Mouse (Mus musculus): Measurements from ENCODE around the gene Dip2b. TPM values are rescaled to one million over a fixed set of nuclear protein-coding genes. Genes with fewer than 3 reads are reported as not detected.
A peak's percentile ranks its signal among the peaks of the same experiment; 100 is the strongest.
"Not testable (repeated sequence)": the region's sequence is repeated elsewhere in the genome, so short reads cannot be mapped to it uniquely, and the experiment has no call there.

Dip2b gene
- polyA plus RNA-seq, 1 experiment = 40.4 TPM

GRCm38 (mm10) chr15:100258646-100259425 is 220.4 kb downstream of the Dip2b start:
- Histone ChIP-seq H3K27ac (ENCODE audit: insufficient read depth, low read length) (no peak overlapping the region), H3K4me3 (replicated peaks; ENCODE audit: insufficient read depth, low read depth, low read length) (no peak overlapping the region), H3K27me3 (ENCODE audit: control insufficient read depth, insufficient read depth, low read length) (no peaks in the 10 kb centered on the region), H3K4me1 (ENCODE audit: control insufficient read depth, insufficient read depth, low read length) (no peaks in the 10 kb centered on the region)
- TF ChIP-seq POLR2A (IDR thresholded peaks at IDR 0.05; ENCODE audit: borderline replicate concordance, insufficient read depth, low read length) = no peak
- no peak for TF ChIP-seq CTCF (IDR thresholded peaks at IDR 0.05; ENCODE audit: borderline replicate concordance, insufficient read depth, low read depth, low read length)
- WGBS = 96% methylated on average over 7 of the region's 7 CpGs
- DNase-seq = no peak

- DNase-seq; H3K27ac ChIP-seq (ENCODE audit: insufficient read depth, low read length); H3K4me1 ChIP-seq (ENCODE audit: control insufficient read depth, insufficient read depth, low read length); H3K4me3 ChIP-seq (replicated peaks; ENCODE audit: insufficient read depth, low read depth, low read length); H3K27me3 ChIP-seq (ENCODE audit: control insufficient read depth, insufficient read depth, low read length): not testable (repeated sequence)
- WGBS = 89% methylated on average over 7 of the region's 7 CpGs
Observed at GRCm38 (mm10) chr15:100260351-100260750, 221.9 kb downstream of the Dip2b start.

GRCm38 (mm10) chr15:100263246-100263905 is 224.9 kb downstream of the Dip2b start:
- H3K4me3 ChIP-seq (replicated peaks; ENCODE audit: insufficient read depth, low read depth, low read length) = no peak overlapping the region
- no peak overlapping the region for H3K27ac ChIP-seq (ENCODE audit: insufficient read depth, low read length)
- TF ChIP-seq CTCF (IDR thresholded peaks at IDR 0.05; ENCODE audit: borderline replicate concordance, insufficient read depth, low read depth, low read length) (peak; percentile 39; the same call in 1 of the 2 replicates), POLR2A (IDR thresholded peaks at IDR 0.05; ENCODE audit: borderline replicate concordance, insufficient read depth, low read length) (no peak)
- peak; percentile 23 to 26 for DNase-seq
- no peaks in the 10 kb centered on the region for H3K27me3 ChIP-seq (ENCODE audit: control insufficient read depth, insufficient read depth, low read length)
- 15% methylated on average over 4 of the region's 4 CpGs for WGBS
- H3K4me1 ChIP-seq (ENCODE audit: control insufficient read depth, insufficient read depth, low read length) = no peaks in the 10 kb centered on the region

- DNase-seq = no peak
- H3K27me3 ChIP-seq (ENCODE audit: control insufficient read depth, insufficient read depth, low read length) = no peaks in the 10 kb centered on the region
- H3K4me3 ChIP-seq (replicated peaks; ENCODE audit: insufficient read depth, low read depth, low read length) = no peak overlapping the region
- no peak overlapping the region for H3K27ac ChIP-seq (ENCODE audit: insufficient read depth, low read length)
- WGBS = 80% methylated on average over 5 of the region's 5 CpGs
- TF ChIP-seq POLR2A (IDR thresholded peaks at IDR 0.05; ENCODE audit: borderline replicate concordance, insufficient read depth, low read length) (no peak), CTCF (IDR thresholded peaks at IDR 0.05; ENCODE audit: borderline replicate concordance, insufficient read depth, low read depth, low read length) (no peak)
- H3K4me1 ChIP-seq (ENCODE audit: control insufficient read depth, insufficient read depth, low read length) = no peaks in the 10 kb centered on the region
Observed at GRCm38 (mm10) chr15:100265586-100266325, 227.3 kb downstream of the Dip2b start.

GRCm38 (mm10) chr15:100268916-100269315 is 230.5 kb downstream of the Dip2b start:
- DNase-seq = no peak
- no peak overlapping the region for H3K4me3 ChIP-seq (replicated peaks; ENCODE audit: insufficient read depth, low read depth, low read length)
- no peaks in the 10 kb centered on the region for H3K27me3 ChIP-seq (ENCODE audit: control insufficient read depth, insufficient read depth, low read length)
- TF ChIP-seq POLR2A (IDR thresholded peaks at IDR 0.05; ENCODE audit: borderline replicate concordance, insufficient read depth, low read length) = no peak
- no peak for TF ChIP-seq CTCF (IDR thresholded peaks at IDR 0.05; ENCODE audit: borderline replicate concordance, insufficient read depth, low read depth, low read length)
- 78% methylated on average over 2 of the region's 2 CpGs for WGBS
- H3K27ac ChIP-seq (ENCODE audit: insufficient read depth, low read length) = no peak overlapping the region
- no peaks in the 10 kb centered on the region for H3K4me1 ChIP-seq (ENCODE audit: control insufficient read depth, insufficient read depth, low read length)

Other genes starting within 250 kb of the Dip2b start
- gene Lima1, start 163.2 kb upstream of the Dip2b start, polyA plus RNA-seq (2012; rRNA removed) = 12.3 and 13.5 TPM in 2 replicates
- 0.05 and 0.08 TPM in 2 replicates for gene Fam186a, start 71.6 kb upstream of the Dip2b start, polyA plus RNA-seq (2012; rRNA removed)
- 26.9 and 35.4 TPM in 2 replicates for gene Larp4, start 68.6 kb upstream of the Dip2b start, polyA plus RNA-seq (2012; rRNA removed)
- gene Atf1, start 189.2 kb downstream of the Dip2b start, polyA plus RNA-seq (2012; rRNA removed) = 16.8 and 18.4 TPM in 2 replicates
- gene Tmprss12, start 242.2 kb downstream of the Dip2b start, polyA plus RNA-seq (2012; rRNA removed) = not detected in 2 replicates